Mouse (Mus musculus): ENCODE data around the gene Ralgapa2.

- TF ChIP-seq CTCF (IDR thresholded peaks at IDR 0.05; ENCODE audit: borderline replicate concordance, control insufficient read depth, extremely low read depth, insufficient read depth, low read length, poor library complexity) (no peak), POLR2A (IDR thresholded peaks at IDR 0.05; ENCODE audit: control insufficient read depth, extremely low read depth, insufficient read depth, low read length, poor library complexity) (no peak)
Observed at GRCm38 (mm10) chr2:146249033-146249432, 263.1 kb downstream of the Ralgapa2 start.
